Mouse (Mus musculus) midbrain, embryonic 11.5 days (tissue): ENCODE results near the gene Nprl3. TPM values are rescaled to one million over a fixed set of nuclear protein-coding genes. Genes with fewer than 3 reads are reported as not detected.

Experiments used
- ATAC-seq: fragments of 200-750 bp; cut with Nextera tagmentation; 2 replicates; pipeline ENCODE4 v1.8.0; 2017; ENCODE audit warnings: moderate TSS enrichment, moderate library complexity; ENCODE audit not compliant: low FRiP score
- DNase-seq: peaks from one replicate; pipeline ENCODE4 v3.0.0; 2015; ENCODE audit warnings: low spot score; ENCODE audit errors: missing footprints
- H3K27ac ChIP-seq: fragments of 300-500 bp; sonication (generic); 2 replicates; pipeline ENCODE4 v1.5.1; 2014; ENCODE audit warnings: low read depth, low read length
- H3K27me3 ChIP-seq: fragments of 300-500 bp; sonication (generic); 2 replicates; pipeline ENCODE4 v1.6.1; 2014; ENCODE audit warnings: mild to moderate bottlenecking, low read length, moderate library complexity, mixed read lengths; ENCODE audit not compliant: control insufficient read depth, insufficient read depth
- H3K36me3 ChIP-seq: fragments of 300-500 bp; sonication (generic); 2 replicates; pipeline ENCODE4 v1.6.1; 2014; ENCODE audit warnings: mild to moderate bottlenecking, low read length, moderate library complexity, mixed read lengths; ENCODE audit not compliant: control insufficient read depth, insufficient read depth
- H3K4me1 ChIP-seq: fragments of 300-500 bp; sonication (generic); 2 replicates; pipeline ENCODE4 v1.6.1; 2014; ENCODE audit warnings: low read length; ENCODE audit not compliant: control insufficient read depth, insufficient read depth
- H3K4me2 ChIP-seq: fragments of 300-500 bp; sonication (generic); 2 replicates; pipeline ENCODE4 v1.6.1; 2014; ENCODE audit warnings: mild to moderate bottlenecking, moderate library complexity
- H3K4me3 ChIP-seq: fragments of 300-500 bp; sonication (generic); 2 replicates; pipeline ENCODE4 v1.5.1; 2014; ENCODE audit warnings: low read depth, low read length
- H3K9ac ChIP-seq: fragments of 300-500 bp; sonication (generic); 2 replicates; pipeline ENCODE4 v1.6.1; 2014; ENCODE audit warnings: low read length
- H3K9me3 ChIP-seq: fragments of 300-500 bp; sonication (generic); 2 replicates; pipeline ENCODE4 v1.6.1; 2016; ENCODE audit warnings: low read length; ENCODE audit not compliant: control insufficient read depth
- WGBS: fragments of 180-500 bp; shearing (Covaris S2); extraction: QIAGEN DNeasy Blood & Tissue Kit; methylation state at CpG from one replicate; pipeline ENCODE4 v1.1.7; 2014; 5-methylcytosine and 5-hydroxymethylcytosine counted together
- polyA plus RNA-seq: library from polyadenylated mRNA; unstranded; fragments of >200 nt; fragmentation: Nextera tagmentation; extraction: Ambion mirVana; gene quantifications from 2 replicates; pipeline ENCODE4 v1.2.1, GENCODE M21; 2014

Nprl3 gene
- polyA plus RNA-seq, result 28.3 and 34.0 TPM in 2 replicates

DNA sequence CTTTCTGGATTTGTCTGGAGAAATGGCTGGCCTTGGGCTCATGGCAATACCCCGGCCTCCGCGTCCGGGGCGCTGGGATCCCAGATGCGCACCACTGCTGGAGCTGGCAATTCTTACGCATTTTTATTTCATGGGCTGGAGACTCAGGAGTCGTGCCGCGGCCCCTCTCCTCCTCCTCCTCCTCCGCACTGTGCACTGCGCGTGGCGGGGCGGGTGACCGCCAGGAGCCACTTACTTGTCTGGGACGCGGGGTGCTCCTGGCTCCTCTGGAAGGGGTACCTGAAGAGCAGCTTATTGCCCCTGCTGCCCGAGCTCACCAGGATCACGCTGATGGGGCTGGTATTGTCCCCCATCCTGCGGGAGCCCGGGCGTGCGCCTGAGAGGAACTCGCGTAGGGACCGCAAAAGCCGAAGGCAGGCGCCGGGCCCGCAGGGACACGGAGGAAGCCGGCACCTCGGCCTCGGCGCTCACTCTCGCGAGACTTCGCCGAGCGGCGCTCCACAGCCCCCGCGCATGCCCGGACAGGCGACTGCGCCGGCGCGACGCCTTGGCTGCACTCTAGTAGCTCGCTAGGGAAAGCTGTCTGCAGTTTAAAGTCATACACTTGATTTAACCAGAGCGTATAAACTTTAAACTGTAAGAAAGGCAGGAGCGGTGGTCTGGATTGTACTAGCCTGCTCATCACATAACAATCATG lies at the start of gene Nprl3:
Nprl3 (minus strand) TSS at position 520 of the 697 bp plus-strand sequence.
- WGBS, result under 1% methylated on average over 52 of the region's 54 CpGs
- ATAC-seq (peak; percentile 99), DNase-seq (peak; percentile 99)
- Histone ChIP-seq H3K4me2 (peak within 1 kb of the TSS; percentile 65), H3K36me3 (0 out of 2 replicates have a peak, but pooled peaks cover 2% of the 10 kb centered on the region), H3K4me1 (no peaks in the 10 kb centered on the region; the same call in none of the 2 replicates), H3K27ac (peak within 1 kb of the TSS; percentile 96), H3K9me3 (no peaks in the 10 kb centered on the region), H3K27me3 (no peaks in the 10 kb centered on the region), H3K9ac (peak within 1 kb of the TSS; percentile 98), H3K4me3 (peak within 1 kb of the TSS; percentile 80)

DNA sequence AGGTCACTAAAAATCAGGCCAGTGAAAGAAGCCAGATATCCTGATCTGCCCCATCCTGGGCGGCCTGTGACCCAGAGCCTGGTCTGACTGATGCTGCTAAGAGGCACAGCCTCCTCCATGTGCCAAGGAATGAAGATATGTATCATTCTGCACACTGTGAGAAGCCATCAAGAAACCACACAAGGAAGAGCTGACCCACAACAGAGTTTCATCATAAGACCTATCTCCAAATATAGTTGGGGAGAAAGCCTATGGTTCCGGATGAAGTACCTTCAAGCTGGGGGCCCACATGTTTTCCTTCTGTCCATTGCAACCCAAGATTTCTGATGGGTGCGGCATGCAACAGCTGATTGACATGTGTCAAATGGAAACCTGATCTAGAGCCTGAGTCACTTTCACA lies 48.5 kb upstream of the Nprl3 start:
- Histone ChIP-seq H3K9ac (no peak overlapping the region), H3K9me3 (no peaks in the 10 kb centered on the region), H3K36me3 (no peaks in the 10 kb centered on the region), H3K4me1 (no peaks in the 10 kb centered on the region), H3K4me2 (no peak overlapping the region), H3K27ac (no peak overlapping the region), H3K4me3 (no peak overlapping the region), H3K27me3 (no peaks in the 10 kb centered on the region)
- ATAC-seq (no peak), DNase-seq (no peak)
- WGBS, result 84% methylated on average over 3 of the region's 3 CpGs

DNA sequence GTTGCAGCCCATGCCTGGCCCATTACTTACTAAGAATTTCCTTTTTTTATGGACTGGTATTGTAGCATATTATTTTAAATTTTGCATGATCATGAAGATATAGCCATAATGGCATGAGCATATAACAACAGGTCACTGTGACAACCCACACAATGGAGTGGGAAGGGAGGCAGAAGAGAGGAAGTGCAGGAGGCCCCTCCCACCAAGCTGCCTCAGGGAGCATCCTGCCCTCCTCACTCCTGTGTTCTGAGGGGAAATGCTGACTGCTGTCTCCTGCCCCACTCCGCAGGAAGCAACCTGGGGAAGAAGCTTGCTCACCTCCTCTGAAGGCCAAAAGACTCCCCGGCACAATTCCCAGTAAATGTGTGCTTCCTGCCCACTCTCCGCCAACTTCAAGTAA lies 42.4 kb upstream of the Nprl3 start:
- no peak for ATAC-seq
- Histone ChIP-seq H3K4me2 (no peak overlapping the region), H3K9ac (no peak overlapping the region), H3K27ac (no peak overlapping the region), H3K4me3 (no peak overlapping the region), H3K36me3 (no peaks in the 10 kb centered on the region), H3K4me1 (0 out of 2 replicates have a peak, but pooled peaks cover 2% of the 10 kb centered on the region), H3K9me3 (no peaks in the 10 kb centered on the region), H3K27me3 (no peaks in the 10 kb centered on the region)
- 81% methylated on average over 3 of the region's 3 CpGs for WGBS
- DNase-seq, result no peak

DNA sequence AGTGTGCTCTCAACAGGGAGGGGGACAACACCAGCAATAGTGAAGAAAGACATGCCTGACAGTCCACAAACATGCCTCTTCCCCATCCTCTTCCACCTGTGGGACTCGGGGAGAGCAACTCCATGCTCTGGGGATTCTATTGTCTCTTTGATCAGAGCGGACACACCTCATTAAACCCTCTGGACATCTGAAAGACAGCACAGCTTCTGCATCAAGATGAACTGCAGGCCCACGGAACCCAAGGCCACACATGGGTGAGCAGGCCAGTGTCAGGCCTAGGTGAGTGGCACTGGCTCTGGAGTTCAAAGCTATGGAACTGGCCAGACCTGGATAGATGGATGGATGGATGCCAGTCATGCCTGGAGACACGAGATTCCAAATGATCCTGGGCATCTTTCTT lies 41.9 kb upstream of the Nprl3 start:
- 51% methylated on average over 4 of the region's 4 CpGs for WGBS
- H3K9me3 ChIP-seq, result no peaks in the 10 kb centered on the region
- no peak for ATAC-seq

DNA sequence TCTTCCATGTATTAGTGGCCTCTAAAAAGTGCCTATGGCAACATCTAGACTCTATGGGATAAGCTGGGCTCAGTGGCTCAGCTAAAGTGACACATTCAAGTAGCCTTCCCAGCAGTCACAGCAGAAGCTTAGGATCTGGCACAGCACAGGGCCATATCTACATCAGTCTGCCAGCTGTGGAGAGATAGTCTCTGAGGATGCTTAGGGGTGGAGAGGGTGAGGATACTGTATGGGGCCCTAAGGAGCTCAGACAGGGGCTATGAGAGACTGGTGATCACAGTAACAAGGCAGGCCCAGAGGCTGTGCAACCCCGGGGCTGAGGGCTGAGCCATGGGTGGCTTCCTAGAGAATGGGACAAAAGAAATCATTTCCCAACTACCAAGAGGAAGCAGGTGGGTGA lies 39.5 kb upstream of the Nprl3 start:
- no peaks in the 10 kb centered on the region for H3K27me3 ChIP-seq
- ATAC-seq, result no peak
- 53% methylated on average over 1 of the region's 1 CpGs for WGBS

More for the DNA sequence above, 41.9 kb upstream of the Nprl3 start:
- no peak overlapping the region for H3K4me3 ChIP-seq
- no peaks in the 10 kb centered on the region for H3K36me3 ChIP-seq
- no peak for DNase-seq
- H3K9ac ChIP-seq, result no peak overlapping the region
- no peak overlapping the region for H3K4me2 ChIP-seq
- H3K4me1 ChIP-seq, result 0 out of 2 replicates have a peak, but pooled peaks cover 2% of the 10 kb centered on the region
- H3K27me3 ChIP-seq, result no peaks in the 10 kb centered on the region
- H3K27ac ChIP-seq, result no peak overlapping the region

DNA sequence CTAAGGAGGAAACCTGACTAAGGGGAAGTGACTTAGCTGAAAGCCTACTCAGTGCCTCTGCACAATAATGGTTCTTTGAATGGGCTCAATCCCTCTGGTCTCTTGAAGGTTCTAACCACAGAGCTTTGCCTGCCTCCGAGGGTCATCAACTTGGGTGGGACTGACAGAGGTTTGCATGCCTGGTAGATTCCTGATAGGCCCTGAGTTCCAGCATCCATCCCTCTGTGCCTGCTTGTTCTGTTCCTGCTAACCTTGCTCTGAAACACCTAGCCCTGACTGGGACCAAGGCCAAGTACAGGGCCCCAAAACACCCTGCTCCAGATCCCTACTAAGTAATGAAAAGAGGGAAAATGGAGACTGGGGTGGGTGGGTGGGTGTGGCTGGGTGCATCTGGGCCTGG lies 35.9 kb upstream of the Nprl3 start:
- WGBS, result 88% methylated on average over 1 of the region's 1 CpGs
- no peak for ATAC-seq
- H3K36me3 ChIP-seq, result no peaks in the 10 kb centered on the region

More for the DNA sequence above, 39.5 kb upstream of the Nprl3 start:
- H3K9me3 ChIP-seq, result no peaks in the 10 kb centered on the region
- 0 out of 2 replicates have a peak, but pooled peaks cover 2% of the 10 kb centered on the region for H3K4me1 ChIP-seq
- no peak overlapping the region for H3K4me3 ChIP-seq
- H3K4me2 ChIP-seq, result no peak overlapping the region
- H3K9ac ChIP-seq, result no peak overlapping the region
- no peak for DNase-seq
- no peaks in the 10 kb centered on the region for H3K36me3 ChIP-seq
- no peak overlapping the region for H3K27ac ChIP-seq

DNA sequence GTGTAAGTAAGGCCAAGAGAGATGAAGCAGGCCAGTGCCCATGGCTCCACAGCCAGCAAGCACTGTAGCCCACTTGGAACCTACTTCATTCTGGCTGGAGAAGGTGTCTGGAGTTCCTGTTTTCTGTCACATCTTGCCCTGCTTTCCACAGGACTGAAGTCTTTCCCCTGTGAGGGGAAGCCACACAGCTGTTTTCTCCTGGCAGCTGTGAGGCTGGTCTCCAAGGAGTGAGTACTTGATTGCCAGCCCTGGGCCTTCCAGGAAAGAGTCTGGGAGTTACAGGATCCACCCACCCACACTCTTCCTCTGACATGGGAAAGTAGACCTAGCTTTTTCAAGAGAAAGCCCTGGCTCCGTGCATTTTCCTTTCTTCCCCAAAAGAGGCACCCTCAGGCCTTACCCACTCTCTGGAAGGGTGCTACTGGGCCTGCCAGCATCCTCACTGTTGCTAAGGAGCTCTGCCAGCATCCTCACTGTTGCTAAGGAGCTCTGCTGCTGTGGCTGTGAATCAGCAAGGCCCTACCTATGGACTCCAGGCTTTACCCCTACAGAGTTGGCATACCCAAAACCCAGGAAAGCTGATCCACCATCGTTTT lies 35.4 kb upstream of the Nprl3 start:
- DNase-seq (no peak), ATAC-seq (no peak)
- H3K4me2 ChIP-seq, result no peak overlapping the region
- peaks cover 4% of the 10 kb centered on the region for H3K27me3 ChIP-seq
- H3K9me3 ChIP-seq, result no peaks in the 10 kb centered on the region
- 52% methylated on average over 2 of the region's 2 CpGs for WGBS
- no peak overlapping the region for H3K27ac ChIP-seq
- H3K9ac ChIP-seq, result no peak overlapping the region
- no peak overlapping the region for H3K4me3 ChIP-seq
- no peaks in the 10 kb centered on the region for H3K36me3 ChIP-seq
- H3K4me1 ChIP-seq, result 0 out of 2 replicates have a peak, but pooled peaks cover 2% of the 10 kb centered on the region

More for the DNA sequence above, 35.9 kb upstream of the Nprl3 start:
- Histone ChIP-seq H3K4me3 (no peak overlapping the region), H3K9me3 (no peaks in the 10 kb centered on the region), H3K27me3 (peaks cover 4% of the 10 kb centered on the region), H3K4me1 (0 out of 2 replicates have a peak, but pooled peaks cover 2% of the 10 kb centered on the region), H3K27ac (no peak overlapping the region), H3K9ac (no peak overlapping the region), H3K4me2 (no peak overlapping the region)
- no peak for DNase-seq

DNA sequence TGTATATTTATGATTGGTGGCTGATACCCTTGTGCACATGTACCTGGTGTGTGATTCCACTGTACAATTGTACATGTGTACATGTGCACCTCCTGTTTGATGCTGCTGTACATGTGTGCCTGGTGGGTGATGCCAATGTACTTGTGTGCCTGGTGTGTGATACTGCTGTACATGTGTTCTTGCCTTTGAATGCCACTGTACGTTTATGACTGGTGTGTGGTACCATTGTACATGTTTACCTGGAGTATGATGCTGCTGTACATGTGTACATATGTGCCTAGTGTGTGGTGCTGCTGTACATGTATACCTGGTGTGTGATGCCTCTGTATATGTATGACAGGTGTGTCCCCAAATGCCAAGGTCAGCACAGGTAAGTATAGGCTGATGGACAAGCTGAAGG lies 34.0 kb upstream of the Nprl3 start:
- no peak for DNase-seq
- H3K36me3 ChIP-seq, result no peaks in the 10 kb centered on the region
- 81% methylated on average over 1 of the region's 1 CpGs for WGBS

More for the DNA sequence above, 34.0 kb upstream of the Nprl3 start:
- Histone ChIP-seq H3K9ac (no peak overlapping the region), H3K4me2 (no peak overlapping the region), H3K4me3 (no peak overlapping the region), H3K27me3 (peaks cover 4% of the 10 kb centered on the region), H3K4me1 (no peaks in the 10 kb centered on the region), H3K27ac (no peak overlapping the region), H3K9me3 (no peaks in the 10 kb centered on the region)
- no peak for ATAC-seq
